Mouse (Mus musculus) lung, adult 2 months (tissue): ENCODE data around the gene Znhit6. TPM values are rescaled to one million over a fixed set of nuclear protein-coding genes. Genes with fewer than 3 reads are reported as not detected.

Experiments
- DNase-seq: peaks from one replicate; pipeline ENCODE4 v3.0.0; 2022
- H3K4me1 ChIP-seq: fragments of 200-500 bp; 2 replicates; pipeline ENCODE4 v1.6.1; 2011; ENCODE audit warnings: low read length; ENCODE audit not compliant: control insufficient read depth, insufficient read depth
- H3K4me3 ChIP-seq: fragments of 200-500 bp; replicated peaks from 2 replicates; pipeline ENCODE3; 2011; ENCODE audit warnings: low read depth, mild to moderate bottlenecking, control low read depth, low read length; ENCODE audit errors: extremely low read depth
- CTCF ChIP-seq: fragments of 200-500 bp; IDR thresholded peaks from 2 replicates; pipeline ENCODE4 v1.5.1; 2011; ENCODE audit warnings: mild to moderate bottlenecking, low read length, control low read depth; ENCODE audit not compliant: insufficient read depth
- POLR2A ChIP-seq: fragments of 200-500 bp; IDR thresholded peaks from 2 replicates; pipeline ENCODE4 v1.6.1; 2011; ENCODE audit warnings: low read depth, mild to moderate bottlenecking, control low read depth, low read length, borderline replicate concordance; ENCODE audit errors: extremely low read depth
- WGBS: fragments of 180-500 bp; shearing (Covaris S2); methylation state at CpG from one replicate; pipeline ENCODE4 v1.1.7; 2018; 5-methylcytosine and 5-hydroxymethylcytosine counted together
- polyA plus RNA-seq: library from polyadenylated mRNA; depleted of rRNA; stranded (reverse); fragments of >200 nt; gene quantifications from 2 replicates; pipeline ENCODE4 v1.2.3, GENCODE M21; 2012

The Znhit6 gene
- polyA plus RNA-seq, 1 experiment, result 4.2 TPM

- DNase-seq, result no peak
Measured at GRCm38 (mm10) chr3:145576482-145576822, 447 bp downstream of the Znhit6 start.

GRCm38 (mm10) chr3:145576876-145577275, 871 bp downstream of the Znhit6 start:
- TF ChIP-seq CTCF, result no peak
- no peak for TF ChIP-seq POLR2A
- no peak for DNase-seq
- 30% methylated on average over 15 of the region's 15 CpGs for WGBS
- Histone ChIP-seq H3K4me1 (peaks cover 3% of the 10 kb centered on the region), H3K4me3 (peak overlapping the region; percentile 39)

More at GRCm38 (mm10) chr3:145576482-145576822, 447 bp downstream of the Znhit6 start:
- TF ChIP-seq CTCF, result no peak
- TF ChIP-seq POLR2A, result no peak
- WGBS, result under 1% methylated on average over 11 of the region's 11 CpGs
- Histone ChIP-seq H3K4me3 (peak overlapping the region; percentile 71), H3K4me1 (peaks cover 3% of the 10 kb centered on the region)

GRCm38 (mm10) chr3:145583043-145583442, 7.0 kb downstream of the Znhit6 start:
- whole genome bisulfite sequencing, result 85% methylated on average over 4 of the region's 4 CpGs
- no peak for DNase-seq
- TF ChIP-seq CTCF (no peak), POLR2A (no peak)
- H3K4me1 ChIP-seq, result no peaks in the 10 kb centered on the region
- H3K4me3 ChIP-seq, result no peak overlapping the region

- TF ChIP-seq POLR2A, result no peak
- peak; percentile 28; the same call in 1 of the 2 replicates for TF ChIP-seq CTCF
- WGBS, result 25% methylated on average over 3 of the region's 3 CpGs
- DNase-seq, result no peak
Measured at GRCm38 (mm10) chr3:145583522-145584200, 7.7 kb downstream of the Znhit6 start.

GRCm38 (mm10) chr3:145590562-145590961, 14.6 kb downstream of the Znhit6 start:
- no peak overlapping the region for H3K4me3 ChIP-seq
- TF ChIP-seq CTCF (no peak), POLR2A (no peak)
- DNase-seq, result no peak
- whole genome bisulfite sequencing, result 90% methylated on average over 4 of the region's 4 CpGs
- H3K4me1 ChIP-seq, result no peaks in the 10 kb centered on the region

More at GRCm38 (mm10) chr3:145583522-145584200, 7.7 kb downstream of the Znhit6 start:
- Histone ChIP-seq H3K4me3 (no peak overlapping the region), H3K4me1 (no peaks in the 10 kb centered on the region)

GRCm38 (mm10) chr3:145591841-145592542, 16.0 kb downstream of the Znhit6 start:
- TF ChIP-seq CTCF, result no peak
- TF ChIP-seq POLR2A, result no peak
- no peak overlapping the region for H3K4me3 ChIP-seq
- 89% methylated on average over 6 of the region's 6 CpGs for WGBS
- no peak for DNase-seq
- H3K4me1 ChIP-seq, result no peaks in the 10 kb centered on the region

- H3K4me3 ChIP-seq, result no peak overlapping the region
- 67% methylated on average over 6 of the region's 6 CpGs for WGBS
- DNase-seq, result no peak
- no peaks in the 10 kb centered on the region for H3K4me1 ChIP-seq
- TF ChIP-seq POLR2A, result no peak
- TF ChIP-seq CTCF, result no peak
Measured at GRCm38 (mm10) chr3:145595354-145595753, 19.3 kb downstream of the Znhit6 start.

- H3K4me1 ChIP-seq, result no peaks in the 10 kb centered on the region
- DNase-seq, result no peak
- TF ChIP-seq POLR2A (no peak), CTCF (no peak)
- no peak overlapping the region for H3K4me3 ChIP-seq
- 91% methylated on average over 7 of the region's 7 CpGs for WGBS
Measured at GRCm38 (mm10) chr3:145599059-145599458, 23.1 kb downstream of the Znhit6 start.

- WGBS, result 76% methylated on average over 6 of the region's 6 CpGs
- TF ChIP-seq POLR2A (no peak), CTCF (no peak)
- Histone ChIP-seq H3K4me3 (no peak overlapping the region), H3K4me1 (no peaks in the 10 kb centered on the region)
- no peak for DNase-seq
Measured at GRCm38 (mm10) chr3:145600801-145601200, 24.8 kb downstream of the Znhit6 start.

- no peak for TF ChIP-seq POLR2A
- TF ChIP-seq CTCF, result no peak
- H3K4me1 ChIP-seq, result no peaks in the 10 kb centered on the region
- H3K4me3 ChIP-seq, result no peak overlapping the region
- 48% methylated on average over 6 of the region's 6 CpGs for WGBS
- DNase-seq, result no peak
Measured at GRCm38 (mm10) chr3:145601345-145601744, 25.3 kb downstream of the Znhit6 start.
